Mouse (Mus musculus) MEL (cell line): ENCODE results near the gene Cpn2. TPM values are rescaled to one million over a fixed set of nuclear protein-coding genes. Genes with fewer than 3 reads are reported as not detected.

Experiments
- DNase-seq: peaks from one replicate; pipeline ENCODE4 v3.0.0; 2011; ENCODE audit warnings: low read depth, low spot score
- H3K27ac ChIP-seq: 2 replicates; pipeline ENCODE4 v1.5.1; 2012; ENCODE audit warnings: low read depth, mild to moderate bottlenecking, control low read depth, low read length, moderate library complexity; ENCODE audit not compliant: control insufficient read depth
- H3K27me3 ChIP-seq, 2 experiments: fragments of 150-350 bp in 1 of 2; sonication (generic) in 1 of 2; 2 replicates each; pipeline ENCODE4 v1.6.1; 2012; ENCODE audit warnings: low read length in 2 of 2, mild to moderate bottlenecking in 2 of 2, improper control_type of control experiment in 1 of 2, moderate library complexity in 1 of 2; ENCODE audit not compliant: insufficient read depth in 2 of 2, control insufficient read depth in 1 of 2
- H3K36me3 ChIP-seq, 2 experiments: 2 replicates each; pipeline ENCODE4 v1.6.1; 2012 to 2014; ENCODE audit warnings: low read length in 2 of 2, improper control_type of control experiment in 1 of 2, inconsistent platforms in 1 of 2, mild to moderate bottlenecking in 1 of 2; ENCODE audit not compliant: insufficient read depth in 2 of 2, control insufficient read depth in 1 of 2
- H3K4me1 ChIP-seq, 2 experiments: fragments of 150-350 bp in 1 of 2; sonication (generic) in 1 of 2; 2 replicates each; pipeline ENCODE4 v1.6.1; 2012; ENCODE audit warnings: low read length in 2 of 2, improper control_type of control experiment in 1 of 2, mild to moderate bottlenecking in 1 of 2; ENCODE audit not compliant: insufficient read depth in 2 of 2, control insufficient read depth in 1 of 2
- H3K4me3 ChIP-seq, 2 experiments: fragments of 150-350 bp in 1 of 2; sonication (generic) in 1 of 2; 2 replicates each; pipeline ENCODE4 v1.5.1; 2012; ENCODE audit warnings: low read depth in 2 of 2, low read length in 2 of 2, mild to moderate bottlenecking in 2 of 2, moderate library complexity in 2 of 2, control low read depth in 1 of 2, improper control_type of control experiment in 1 of 2; ENCODE audit not compliant: control insufficient read depth in 1 of 2, insufficient read depth in 1 of 2
- H3K79me2 ChIP-seq: 2 replicates; pipeline ENCODE4 v1.6.1; 2012; ENCODE audit warnings: mild to moderate bottlenecking, low read length, moderate library complexity; ENCODE audit not compliant: control insufficient read depth, poor library complexity, insufficient read depth
- H3K9ac ChIP-seq: 2 replicates; pipeline ENCODE4 v1.6.1; 2012; ENCODE audit warnings: low read depth, mild to moderate bottlenecking, control low read depth, low read length, moderate library complexity; ENCODE audit not compliant: control insufficient read depth, poor library complexity, severe bottlenecking
- H3K9me3 ChIP-seq: fragments of 150-350 bp; sonication (generic); replicated peaks from 2 replicates; pipeline ENCODE4 v1.6.1; 2012; ENCODE audit warnings: mild to moderate bottlenecking, low read length, improper control_type of control experiment, moderate library complexity; ENCODE audit not compliant: insufficient read depth
- BHLHE40 ChIP-seq: IDR thresholded peaks from 2 replicates; pipeline ENCODE4 v1.6.1; 2012; ENCODE audit warnings: low read depth, mild to moderate bottlenecking, inconsistent platforms, low read length, improper control_type of control experiment, borderline replicate concordance
- CHD1 ChIP-seq: IDR thresholded peaks from 2 replicates; pipeline ENCODE4 v1.6.1; 2012; ENCODE audit warnings: low read depth, mild to moderate bottlenecking, inconsistent platforms, low read length, improper control_type of control experiment
- CTCF ChIP-seq, 3 experiments: IDR thresholded peaks in 2 of 3; conservative IDR thresholded peaks in 1 of 3; 2 replicates each; pipeline ENCODE4 v1.5.1; 2011 to 2012; ENCODE audit warnings: low read length in 3 of 3, low read depth in 2 of 3, mild to moderate bottlenecking in 2 of 3, improper control_type of control experiment in 1 of 3, inconsistent platforms in 1 of 3, mixed read lengths in 1 of 3, moderate library complexity in 1 of 3; ENCODE audit not compliant: control insufficient read depth in 1 of 3, insufficient read depth in 1 of 3, poor library complexity in 1 of 3, severe bottlenecking in 1 of 3
- GABPA ChIP-seq: IDR thresholded peaks from 2 replicates; pipeline ENCODE4 v1.6.1; 2012; ENCODE audit warnings: low read depth, mild to moderate bottlenecking, inconsistent platforms, low read length, improper control_type of control experiment, moderate library complexity
- JUND ChIP-seq: IDR thresholded peaks from 2 replicates; pipeline ENCODE4 v1.6.1; 2011; ENCODE audit warnings: low read depth, mild to moderate bottlenecking, improper control_type of control experiment, low read length
- RAD21 ChIP-seq: IDR thresholded peaks from 2 replicates; pipeline ENCODE4 v1.6.1; 2011; ENCODE audit warnings: mild to moderate bottlenecking, low read depth, low read length, improper control_type of control experiment
- SMC3 ChIP-seq: IDR thresholded peaks from 2 replicates; pipeline ENCODE4 v1.6.1; 2011; ENCODE audit warnings: low read depth, low read length, improper control_type of control experiment
- ZC3H11A ChIP-seq: IDR thresholded peaks from 2 replicates; pipeline ENCODE4 v1.6.1; 2012; ENCODE audit warnings: low read depth, mild to moderate bottlenecking, inconsistent platforms, low read length, improper control_type of control experiment
- polyA plus RNA-seq, 2 experiments: library from polyadenylated mRNA; stranded (reverse) in 1 of 2; unstranded in 1 of 2; fragments of >175 nt in 1 of 2; fragments of >200 nt in 1 of 2; gene quantifications; 2 replicates each; pipeline versions ENCODE4 v1.2.1 to v1.2.4; 2012; ENCODE audit warnings: low replicate concordance in 2 of 2, low read depth in 1 of 2; ENCODE audit not compliant: insufficient read length in 2 of 2, insufficient read depth in 1 of 2, missing spikeins in 1 of 2
- total RNA-seq: library from RNA; depleted of rRNA; stranded (reverse); fragments of 300-350 nt; gene quantifications from 2 replicates; pipeline ENCODE4 v1.2.3, GENCODE M21; 2012; rRNA removed

Cpn2 gene
- total and polyA plus RNA-seq, 3 experiments, result not detected

DNA sequence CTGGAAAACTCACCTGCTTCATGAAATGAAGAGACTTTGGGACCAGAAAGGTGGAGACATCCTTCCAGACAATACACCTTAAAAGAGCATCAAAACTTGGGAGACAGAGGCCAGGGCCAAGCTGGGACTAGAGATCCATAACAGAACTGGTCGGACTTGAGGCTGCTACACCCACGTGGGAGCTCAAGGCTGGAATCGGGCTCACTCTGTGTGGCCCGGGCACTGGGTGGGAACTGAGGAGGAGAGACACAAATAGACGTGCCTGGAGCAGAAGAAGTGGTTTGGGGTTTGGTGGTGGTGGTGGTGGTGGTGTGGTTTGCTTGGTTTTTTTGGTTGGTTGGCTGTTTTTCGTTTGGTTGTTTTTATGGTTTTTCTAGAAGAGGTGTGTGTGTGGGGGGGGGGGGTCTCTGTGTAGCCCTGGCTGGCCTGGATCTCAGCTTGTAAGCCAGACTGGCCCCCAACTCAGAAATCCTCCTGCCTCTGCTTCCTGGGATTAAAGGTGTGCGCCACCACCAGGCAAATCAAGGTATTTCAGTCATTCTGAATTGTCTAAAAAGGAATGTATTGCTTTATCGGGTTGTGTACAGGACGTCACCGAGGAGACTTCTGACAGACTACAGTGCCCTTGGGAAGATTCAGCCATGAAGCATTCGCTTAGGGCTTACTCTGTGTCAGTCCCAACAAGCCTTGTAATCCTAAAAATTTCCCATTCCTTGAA lies 60.0 kb downstream of the Cpn2 start:
- Histone ChIP-seq H3K9me3 (no peaks in the 10 kb centered on the region), H3K4me3 (no peak overlapping the region), H3K27me3 (peaks cover 5 to 7% of the 10 kb centered on the region in 2 experiments; a peak in 3 of 4 replicates), H3K9ac (no peak overlapping the region), H3K4me1 (no peaks in the 10 kb centered on the region), H3K27ac (no peak overlapping the region), H3K36me3 (no peaks in the 10 kb centered on the region), H3K79me2 (no peaks in the 10 kb centered on the region)
- TF ChIP-seq JUND (no peak), BHLHE40 (no peak), CTCF (IDR thresholded peaks at IDR 0.05 in 2 of 3, conservative IDR thresholded peaks at IDR 0.05 in 1 of 3; ENCODE audit: control insufficient read depth in 1 of 3, insufficient read depth in 1 of 3, low read depth in 2 of 3, low read length in 3 of 3, poor library complexity in 1 of 3, severe bottlenecking in 1 of 3) (peak; percentile 35 to 45 (median 36); a peak in 5 of 6 replicates), RAD21 (peak; percentile 40), CHD1 (no peak), GABPA (no peak), SMC3 (peak; percentile 58), ZC3H11A (peak; percentile 30; the same call in 1 of the 2 replicates)
- no peak for DNase-seq

Other genes starting within 250 kb of the Cpn2 start
- 3.0 and 3.9 TPM in 2 replicates for gene Hes1, start 203.1 kb downstream of the Cpn2 start, total RNA-seq
- 1 to 10 TPM in 1 of 2 experiments, not detected in 1; 2.3 TPM for gene Hes1, start 203.1 kb downstream of the Cpn2 start, polyA plus RNA-seq
- gene Lrrc15, start 15.8 kb upstream of the Cpn2 start, total RNA-seq, result not detected in 2 replicates
- not detected for gene Lrrc15, start 15.8 kb upstream of the Cpn2 start, polyA plus RNA-seq
- gene Gp5, start 43.3 kb upstream of the Cpn2 start, total RNA-seq, result 49.0 and 59.2 TPM in 2 replicates
- gene Gp5, start 43.3 kb upstream of the Cpn2 start, polyA plus RNA-seq, result 10 to 100 TPM in 1 of 2 experiments, not detected in 1; 63.1 TPM
- gene Atp13a3, start 138.5 kb upstream of the Cpn2 start, total RNA-seq, result 120 and 145 TPM in 2 replicates
- 100 to 1,000 TPM in 1 of 2 experiments, 10 to 100 TPM in 1; 93.3 to 117 TPM for gene Atp13a3, start 138.5 kb upstream of the Cpn2 start, polyA plus RNA-seq